Mouse (Mus musculus) CD4-positive naive resting alpha-beta T cell, adult 57 days (primary cell): Measurements from ENCODE around the gene Cep128. TPM values are rescaled to one million over a fixed set of nuclear protein-coding genes. Genes with fewer than 3 reads are reported as not detected.

Experiments used
- total RNA-seq: library from RNA; stranded (reverse); gene quantifications from one replicate; pipeline ENCODE4 v1.2.4, GENCODE M21; 2023

The Cep128 gene
- total RNA-seq, result 7.9 TPM

DNA sequence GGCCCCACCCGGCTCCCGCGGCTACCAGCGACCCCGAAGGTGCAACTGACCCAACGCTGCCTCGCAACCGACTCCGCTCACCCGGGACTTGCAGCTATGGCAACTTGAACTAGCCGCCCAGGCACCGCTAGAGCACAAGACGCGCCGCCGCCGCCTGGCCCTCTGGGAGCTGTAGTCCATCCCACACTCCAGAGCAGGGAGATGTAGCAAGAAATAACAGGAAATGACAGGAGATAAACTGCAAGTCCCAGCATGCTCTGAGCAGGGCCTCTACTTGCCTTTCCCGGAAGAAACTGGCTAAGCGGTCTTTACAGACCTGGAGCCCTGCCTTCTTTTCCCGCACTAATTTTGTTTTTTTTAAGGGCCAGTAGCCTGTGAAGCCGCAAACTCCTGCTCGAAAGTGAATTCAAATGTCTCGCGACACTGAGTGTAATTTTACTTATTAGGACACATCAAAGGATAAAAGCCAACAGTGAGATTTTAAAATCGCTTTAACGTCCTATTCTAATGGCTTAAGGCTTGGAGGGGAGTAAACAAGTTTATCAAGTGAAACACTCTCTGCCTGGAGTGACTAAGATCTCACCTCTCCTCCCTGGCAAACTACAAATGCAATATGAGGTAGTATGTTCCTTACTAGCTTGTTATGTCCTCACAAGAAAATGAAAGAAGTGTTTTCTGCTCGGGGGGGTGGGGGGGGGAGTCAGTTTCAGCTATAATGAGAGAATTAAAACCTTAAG, at the start of gene Cep128, which contains the start of gene Tshr:
Gene Cep128, minus strand, starts transcription at position 129 of the 737 bp plus-strand sequence.
Gene Tshr, plus strand, starts transcription at position 283 of the 737 bp plus-strand sequence.

Other genes with a start within 250 kb of the Cep128 start
- gene Tshr, start 154 bp upstream of the Cep128 start, total RNA-seq, result not detected
- 36.6 TPM for gene Gtf2a1, start 206.1 kb upstream of the Cep128 start, total RNA-seq